Mouse (Mus musculus): ENCODE data around the gene Card10. TPM values are rescaled to one million over a fixed set of nuclear protein-coding genes. Genes with fewer than 3 reads are reported as not detected.

Card10 gene
- polyA plus RNA-seq, 1 experiment from 2014 or later = 3.7 TPM

DNA sequence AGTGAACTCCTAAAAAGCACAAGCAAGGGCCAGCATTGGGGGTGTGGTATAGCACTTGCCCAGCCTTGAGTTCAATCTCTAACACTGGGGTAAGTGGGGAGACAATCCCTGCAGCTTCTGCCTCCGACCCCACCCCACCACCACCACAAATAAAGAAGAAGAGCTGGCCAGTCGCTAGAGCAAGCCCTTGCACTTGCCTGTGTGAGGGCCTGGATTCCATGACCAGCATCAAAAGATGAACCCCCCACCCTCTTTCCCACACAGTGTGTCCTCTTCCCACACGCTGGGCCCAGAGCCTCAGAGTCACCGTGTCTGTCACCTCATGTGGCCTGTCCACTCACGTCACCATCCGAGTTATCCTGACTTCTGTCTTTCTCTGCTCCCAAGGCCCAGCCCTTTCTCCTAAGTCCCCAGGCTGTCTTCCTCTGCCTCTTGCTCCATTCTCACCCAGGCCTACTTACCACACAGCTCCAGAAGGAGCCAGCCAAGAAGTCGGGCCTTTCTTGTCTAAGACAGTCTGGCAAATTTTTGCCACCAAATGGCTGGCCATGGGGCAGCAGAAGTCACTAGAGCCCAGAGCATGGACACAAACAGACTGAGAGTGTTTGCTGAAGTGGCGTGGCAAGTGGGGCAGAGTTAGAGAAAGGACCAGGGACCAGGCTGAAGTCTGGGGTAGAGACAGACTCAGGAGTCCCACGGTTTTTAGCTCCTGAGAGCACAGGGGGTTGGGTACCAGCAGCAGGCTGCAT, 32.4 kb downstream of the Card10 start:
- 61% methylated on average over 9 of the region's 9 CpGs for WGBS (ENCODE audit: insufficient replicate concordance)
- no peak overlapping the region for H3K27ac ChIP-seq (ENCODE audit: low read depth, low read length)
- peak overlapping the region; percentile 9; the same call in 1 of the 2 replicates for H3K4me2 ChIP-seq
- ATAC-seq (replicated peaks; ENCODE audit: insufficient number of reproducible peaks, low FRiP score, low TSS enrichment) = no peak
- H3K4me1 ChIP-seq (ENCODE audit: control insufficient read depth, insufficient read depth, low read length) = peaks cover 11% of the 10 kb centered on the region
- no peak overlapping the region for H3K9ac ChIP-seq (ENCODE audit: low read depth, low read length)
- no peaks in the 10 kb centered on the region; the same call in 1 of the 2 replicates for H3K27me3 ChIP-seq (ENCODE audit: control insufficient read depth, insufficient read depth, low read length)
- H3K36me3 ChIP-seq (ENCODE audit: control insufficient read depth, insufficient read depth, low read length) = no peaks in the 10 kb centered on the region
- H3K4me3 ChIP-seq (ENCODE audit: low read depth, low read length) = no peak overlapping the region
- peaks cover 3% of the 10 kb centered on the region; the same call in 1 of the 2 replicates for H3K9me3 ChIP-seq (replicated peaks; ENCODE audit: control insufficient read depth, low read length)

DNA sequence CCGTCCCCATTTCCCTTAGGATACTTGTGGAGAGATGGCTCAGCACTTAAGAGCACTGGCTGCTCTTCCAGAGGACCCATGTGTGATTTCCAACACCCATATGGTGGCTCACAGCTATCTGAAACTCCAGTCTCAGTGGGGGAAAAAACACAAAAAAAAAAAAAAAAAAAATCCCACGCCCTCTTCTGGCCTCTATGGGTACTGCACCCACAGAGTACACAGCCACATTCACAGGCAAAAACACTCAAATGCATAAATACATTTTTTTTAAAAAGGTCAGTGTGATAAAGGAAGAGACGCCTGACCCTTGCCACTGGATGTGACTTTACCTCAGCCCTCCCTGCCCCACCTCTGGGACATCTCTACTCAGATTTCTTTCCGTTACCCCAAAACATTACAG, 33.8 kb downstream of the Card10 start:
- no peak overlapping the region for H3K9ac ChIP-seq (ENCODE audit: low read depth, low read length)
- H3K36me3 ChIP-seq (ENCODE audit: control insufficient read depth, insufficient read depth, low read length) = no peaks in the 10 kb centered on the region
- no peak for ATAC-seq (replicated peaks; ENCODE audit: insufficient number of reproducible peaks, low FRiP score, low TSS enrichment)
- peaks cover 11% of the 10 kb centered on the region for H3K4me1 ChIP-seq (ENCODE audit: control insufficient read depth, insufficient read depth, low read length)
- no peak overlapping the region for H3K4me3 ChIP-seq (ENCODE audit: low read depth, low read length)
- WGBS (ENCODE audit: insufficient replicate concordance) = 83% methylated on average over 4 of the region's 4 CpGs
- H3K4me2 ChIP-seq = no peak overlapping the region
- H3K27me3 ChIP-seq (ENCODE audit: control insufficient read depth, insufficient read depth, low read length) = no peaks in the 10 kb centered on the region; the same call in 1 of the 2 replicates
- no peak overlapping the region for H3K27ac ChIP-seq (ENCODE audit: low read depth, low read length)
- peaks cover 3% of the 10 kb centered on the region; the same call in 1 of the 2 replicates for H3K9me3 ChIP-seq (replicated peaks; ENCODE audit: control insufficient read depth, low read length)

DNA sequence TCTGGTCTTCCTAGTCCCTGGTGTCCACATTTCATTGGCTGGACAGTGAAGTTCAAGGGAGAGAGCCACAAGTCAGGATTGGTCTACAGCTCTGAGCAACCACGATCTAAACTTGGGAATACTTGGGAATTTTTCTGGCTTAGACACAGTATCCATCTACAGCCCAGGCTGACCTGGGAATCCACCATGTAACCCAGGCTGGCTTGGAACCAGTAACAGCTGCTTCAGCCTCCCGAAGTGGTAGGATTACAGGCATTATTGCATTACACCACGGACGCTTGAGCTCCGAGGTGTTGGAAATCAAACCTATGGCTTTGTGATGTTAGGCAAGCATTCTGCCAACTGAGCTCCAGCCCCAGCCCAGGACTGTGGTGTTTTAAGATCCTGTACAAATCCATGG, 39.1 kb downstream of the Card10 start:
- Histone ChIP-seq H3K27ac (ENCODE audit: low read depth, low read length) (no peak overlapping the region), H3K4me3 (ENCODE audit: low read depth, low read length) (no peak overlapping the region), H3K9me3 (replicated peaks; ENCODE audit: control insufficient read depth, low read length) (no peaks in the 10 kb centered on the region), H3K36me3 (ENCODE audit: control insufficient read depth, insufficient read depth, low read length) (no peaks in the 10 kb centered on the region), H3K4me1 (ENCODE audit: control insufficient read depth, insufficient read depth, low read length) (no peaks in the 10 kb centered on the region), H3K4me2 (no peak overlapping the region), H3K9ac (ENCODE audit: low read depth, low read length) (no peak overlapping the region), H3K27me3 (ENCODE audit: control insufficient read depth, insufficient read depth, low read length) (peaks cover 2% of the 10 kb centered on the region; the same call in 1 of the 2 replicates)
- WGBS (ENCODE audit: insufficient replicate concordance) = 85% methylated on average over 5 of the region's 5 CpGs
- no peak for ATAC-seq (replicated peaks; ENCODE audit: insufficient number of reproducible peaks, low FRiP score, low TSS enrichment)

DNA sequence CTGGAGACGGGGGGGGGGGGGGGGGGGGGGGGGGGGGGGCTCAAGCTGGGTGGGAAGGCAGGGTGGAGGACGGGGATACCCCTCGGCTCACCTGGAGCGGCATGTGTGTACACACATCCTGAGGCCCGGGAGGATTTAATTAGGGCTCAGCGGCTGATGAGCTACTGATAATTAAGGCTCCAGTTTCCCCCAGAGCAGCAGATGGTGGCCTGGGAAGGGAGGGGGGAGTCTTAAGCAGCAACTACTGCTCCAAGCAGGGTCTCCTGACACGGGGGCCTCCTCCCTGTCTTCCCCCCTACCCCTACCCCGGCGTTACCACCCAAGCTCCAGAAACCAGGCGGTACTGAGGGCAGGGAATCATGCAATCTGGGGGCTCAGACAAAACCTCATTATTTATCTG, 39.6 kb downstream of the Card10 start:
- Histone ChIP-seq H3K4me3 (ENCODE audit: low read depth, low read length) (no peak overlapping the region), H3K9me3 (replicated peaks; ENCODE audit: control insufficient read depth, low read length) (no peaks in the 10 kb centered on the region), H3K4me1 (ENCODE audit: control insufficient read depth, insufficient read depth, low read length) (no peaks in the 10 kb centered on the region), H3K36me3 (ENCODE audit: control insufficient read depth, insufficient read depth, low read length) (no peaks in the 10 kb centered on the region), H3K27me3 (ENCODE audit: control insufficient read depth, insufficient read depth, low read length) (peaks cover 2% of the 10 kb centered on the region; the same call in 1 of the 2 replicates), H3K4me2 (no peak overlapping the region), H3K27ac (ENCODE audit: low read depth, low read length) (no peak overlapping the region), H3K9ac (ENCODE audit: low read depth, low read length) (no peak overlapping the region)
- WGBS (ENCODE audit: insufficient replicate concordance) = 41% methylated on average over 9 of the region's 10 CpGs
- ATAC-seq (replicated peaks; ENCODE audit: insufficient number of reproducible peaks, low FRiP score, low TSS enrichment) = no peak

DNA sequence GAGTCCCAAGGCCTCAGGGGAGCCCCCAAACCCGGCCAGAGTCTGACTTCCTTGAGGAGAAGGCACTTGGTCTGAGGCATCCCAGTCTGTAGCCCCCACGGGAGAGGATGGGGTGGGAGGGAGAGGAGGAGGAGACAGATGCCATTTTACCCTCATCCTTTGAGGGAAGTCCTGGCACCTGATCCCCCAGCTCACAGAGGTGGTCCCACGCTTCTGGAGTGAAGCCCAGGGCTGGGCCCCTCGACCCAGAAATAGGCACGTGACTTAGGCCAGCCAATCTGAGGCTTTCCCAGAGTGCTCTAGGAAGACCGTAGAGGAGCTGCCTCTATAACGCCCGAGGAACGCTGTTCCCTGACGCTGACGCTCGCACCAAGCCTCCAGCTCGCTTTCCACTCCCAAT, 41.7 kb downstream of the Card10 start:
- WGBS (ENCODE audit: insufficient replicate concordance) = 73% methylated on average over 13 of the region's 13 CpGs
- H3K36me3 ChIP-seq (ENCODE audit: control insufficient read depth, insufficient read depth, low read length) = no peaks in the 10 kb centered on the region
- no peak overlapping the region for H3K4me2 ChIP-seq
- peaks cover 8% of the 10 kb centered on the region for H3K27me3 ChIP-seq (ENCODE audit: control insufficient read depth, insufficient read depth, low read length)
- ATAC-seq (replicated peaks; ENCODE audit: insufficient number of reproducible peaks, low FRiP score, low TSS enrichment) = no peak
- no peaks in the 10 kb centered on the region for H3K9me3 ChIP-seq (replicated peaks; ENCODE audit: control insufficient read depth, low read length)
- no peak overlapping the region for H3K4me3 ChIP-seq (ENCODE audit: low read depth, low read length)
- no peaks in the 10 kb centered on the region; the same call in 1 of the 2 replicates for H3K4me1 ChIP-seq (ENCODE audit: control insufficient read depth, insufficient read depth, low read length)
- H3K9ac ChIP-seq (ENCODE audit: low read depth, low read length) = no peak overlapping the region
- no peak overlapping the region for H3K27ac ChIP-seq (ENCODE audit: low read depth, low read length)

DNA sequence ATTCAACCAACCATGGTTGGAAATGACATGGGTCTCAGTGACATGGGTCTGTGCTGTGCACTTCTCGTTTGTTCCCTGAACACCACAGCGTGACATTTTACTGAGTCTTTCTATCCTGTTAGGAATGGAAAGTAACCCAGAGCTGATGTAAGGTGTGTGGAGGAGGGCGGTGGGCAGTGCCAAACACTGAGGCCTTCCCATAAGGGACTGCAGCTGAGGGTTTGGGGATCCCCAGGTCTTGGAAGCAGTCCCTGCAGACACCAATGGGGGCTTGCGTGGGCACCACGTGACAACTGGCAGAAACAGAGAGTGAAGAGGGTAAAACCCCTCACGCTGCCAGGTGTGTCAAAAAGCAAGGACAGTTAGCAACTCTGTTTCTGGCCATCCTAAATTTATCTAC, 44.7 kb downstream of the Card10 start:
- peaks cover 8% of the 10 kb centered on the region for H3K27me3 ChIP-seq (ENCODE audit: control insufficient read depth, insufficient read depth, low read length)
- H3K4me3 ChIP-seq (ENCODE audit: low read depth, low read length) = no peak overlapping the region
- H3K4me1 ChIP-seq (ENCODE audit: control insufficient read depth, insufficient read depth, low read length) = no peaks in the 10 kb centered on the region; the same call in 1 of the 2 replicates
- 75% methylated on average over 6 of the region's 6 CpGs for WGBS (ENCODE audit: insufficient replicate concordance)
- no peak overlapping the region for H3K4me2 ChIP-seq
- no peak overlapping the region for H3K27ac ChIP-seq (ENCODE audit: low read depth, low read length)
- H3K9me3 ChIP-seq (replicated peaks; ENCODE audit: control insufficient read depth, low read length) = no peaks in the 10 kb centered on the region
- H3K9ac ChIP-seq (ENCODE audit: low read depth, low read length) = no peak overlapping the region
- no peak for ATAC-seq (replicated peaks; ENCODE audit: insufficient number of reproducible peaks, low FRiP score, low TSS enrichment)
- no peaks in the 10 kb centered on the region for H3K36me3 ChIP-seq (ENCODE audit: control insufficient read depth, insufficient read depth, low read length)

DNA sequence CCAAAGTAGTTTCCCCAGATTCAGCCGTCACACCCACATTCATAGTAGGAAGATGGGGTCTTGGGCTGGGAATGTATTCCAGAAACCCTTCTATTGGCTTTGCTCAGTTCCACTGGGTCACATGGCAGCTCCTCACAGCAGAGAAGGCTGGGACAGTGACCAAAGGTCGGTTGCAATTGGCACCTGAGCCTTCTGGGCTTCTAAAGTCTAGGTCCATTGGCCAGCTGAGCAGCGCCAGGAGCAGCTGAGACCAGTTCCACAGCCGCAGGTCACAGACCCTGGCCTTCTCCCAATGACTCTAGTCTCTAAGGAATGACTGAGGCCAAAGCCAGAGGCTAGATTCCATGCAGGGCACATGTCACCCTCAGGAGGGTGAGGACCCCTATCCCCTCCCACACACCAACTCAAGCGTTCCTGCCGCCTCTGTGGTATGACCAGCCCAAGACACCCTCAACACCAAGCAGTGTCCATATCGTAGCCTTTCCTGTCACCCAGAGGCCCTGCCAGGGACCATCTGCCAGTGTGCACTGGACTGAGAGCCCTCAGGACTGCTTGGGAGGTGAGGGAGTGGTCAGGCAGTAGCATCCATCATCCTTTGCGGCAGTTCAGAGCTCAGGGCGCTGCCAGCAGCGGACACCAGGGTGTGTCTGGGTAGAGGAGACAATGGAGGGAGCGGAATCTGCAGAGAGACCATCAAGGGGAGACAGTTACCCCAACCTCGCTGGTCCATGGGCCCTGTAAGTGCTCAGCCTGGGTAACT, 46.7 kb downstream of the Card10 start:
- ATAC-seq (replicated peaks; ENCODE audit: insufficient number of reproducible peaks, low FRiP score, low TSS enrichment) = no peak

DNA sequence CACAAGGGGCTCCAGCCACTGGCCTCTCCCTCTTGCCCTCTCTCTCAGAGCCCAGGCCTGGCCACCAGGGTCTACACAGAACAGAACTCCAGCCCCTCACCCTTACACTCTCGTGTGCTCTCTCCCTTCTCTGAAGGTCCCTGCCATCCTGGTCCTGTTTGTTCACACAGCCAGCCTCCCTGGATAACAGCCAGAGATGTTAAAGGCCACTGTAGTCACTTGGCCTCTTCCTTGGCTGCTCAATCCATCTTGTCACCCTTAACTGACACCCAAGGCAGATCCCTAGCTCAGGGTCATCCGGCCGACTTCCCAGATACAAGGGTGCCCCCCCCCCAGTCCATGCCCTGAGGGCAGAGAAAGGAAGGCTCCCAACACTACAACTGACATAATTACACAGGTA, 47.6 kb downstream of the Card10 start:
- H3K36me3 ChIP-seq (ENCODE audit: control insufficient read depth, insufficient read depth, low read length) = no peaks in the 10 kb centered on the region
- no peak overlapping the region for H3K27ac ChIP-seq (ENCODE audit: low read depth, low read length)
- peaks cover 8% of the 10 kb centered on the region for H3K27me3 ChIP-seq (ENCODE audit: control insufficient read depth, insufficient read depth, low read length)
- ATAC-seq (replicated peaks; ENCODE audit: insufficient number of reproducible peaks, low FRiP score, low TSS enrichment) = no peak
- no peaks in the 10 kb centered on the region for H3K9me3 ChIP-seq (replicated peaks; ENCODE audit: control insufficient read depth, low read length)
- 64% methylated on average over 3 of the region's 3 CpGs for WGBS (ENCODE audit: insufficient replicate concordance)
- no peak overlapping the region for H3K4me2 ChIP-seq
- H3K4me1 ChIP-seq (ENCODE audit: control insufficient read depth, insufficient read depth, low read length) = no peaks in the 10 kb centered on the region; the same call in 1 of the 2 replicates
- no peak overlapping the region for H3K9ac ChIP-seq (ENCODE audit: low read depth, low read length)
- no peak overlapping the region for H3K4me3 ChIP-seq (ENCODE audit: low read depth, low read length)

More for the DNA sequence above, 46.7 kb downstream of the Card10 start:
- H3K4me3 ChIP-seq (ENCODE audit: low read depth, low read length) = no peak overlapping the region
- no peaks in the 10 kb centered on the region for H3K36me3 ChIP-seq (ENCODE audit: control insufficient read depth, insufficient read depth, low read length)
- no peak overlapping the region for H3K4me2 ChIP-seq
- H3K27ac ChIP-seq (ENCODE audit: low read depth, low read length) = no peak overlapping the region
- H3K9me3 ChIP-seq (replicated peaks; ENCODE audit: control insufficient read depth, low read length) = no peaks in the 10 kb centered on the region
- H3K27me3 ChIP-seq (ENCODE audit: control insufficient read depth, insufficient read depth, low read length) = peaks cover 8% of the 10 kb centered on the region
- no peak overlapping the region for H3K9ac ChIP-seq (ENCODE audit: low read depth, low read length)
- no peaks in the 10 kb centered on the region; the same call in 1 of the 2 replicates for H3K4me1 ChIP-seq (ENCODE audit: control insufficient read depth, insufficient read depth, low read length)
- 71% methylated on average over 12 of the region's 12 CpGs for WGBS (ENCODE audit: insufficient replicate concordance)

Data from heart, embryonic 11.5 days (tissue).